Mouse (Mus musculus) cerebellum, adult (tissue): ENCODE results near the gene Creb3l2.

Source experiments
- ATAC-seq: cut with Nextera tagmentation; 2 replicates; pipeline ENCODE4 v1.9.2; 2017; ENCODE audit warnings: mild to moderate bottlenecking, moderate library complexity, mixed read lengths; ENCODE audit not compliant: insufficient number of reproducible peaks, low FRiP score, low TSS enrichment

The Creb3l2 gene

DNA sequence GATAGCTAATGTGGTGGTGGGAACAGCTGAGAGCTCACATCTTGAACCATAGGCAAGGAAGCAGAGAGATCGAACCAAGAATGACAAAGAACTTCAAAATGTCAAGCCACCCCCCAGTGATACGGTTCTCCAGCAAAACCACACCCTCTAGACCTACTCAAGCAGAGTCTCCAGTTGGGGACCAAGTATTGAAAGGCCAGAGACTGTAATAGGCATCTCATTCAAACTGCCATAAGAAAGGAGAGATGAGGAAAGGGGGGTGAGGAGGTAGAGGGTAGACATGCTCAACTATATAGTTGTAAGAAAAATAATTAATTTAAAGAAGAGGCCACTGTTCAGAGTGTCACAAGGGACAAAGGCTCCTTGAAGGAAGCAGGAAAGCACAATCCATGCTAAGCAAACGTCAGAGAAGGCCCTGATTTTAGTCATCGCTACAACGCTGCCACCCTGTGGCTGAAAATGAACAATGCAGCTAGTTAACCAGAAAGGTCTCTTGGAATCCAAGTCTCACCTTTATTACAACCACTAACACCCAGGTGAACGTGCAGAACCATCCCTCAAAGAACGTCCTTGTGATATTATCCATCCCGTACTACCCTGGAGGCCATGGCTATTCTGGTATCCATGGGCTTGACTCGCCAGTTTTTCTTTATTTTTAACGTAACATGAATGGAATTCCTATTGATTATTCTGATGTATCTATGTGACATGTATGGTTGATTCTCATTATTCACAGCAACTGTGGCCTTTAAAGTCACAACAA lies 5.9 kb upstream of the Creb3l2 start:
- ATAC-seq, result peak; percentile 58

DNA sequence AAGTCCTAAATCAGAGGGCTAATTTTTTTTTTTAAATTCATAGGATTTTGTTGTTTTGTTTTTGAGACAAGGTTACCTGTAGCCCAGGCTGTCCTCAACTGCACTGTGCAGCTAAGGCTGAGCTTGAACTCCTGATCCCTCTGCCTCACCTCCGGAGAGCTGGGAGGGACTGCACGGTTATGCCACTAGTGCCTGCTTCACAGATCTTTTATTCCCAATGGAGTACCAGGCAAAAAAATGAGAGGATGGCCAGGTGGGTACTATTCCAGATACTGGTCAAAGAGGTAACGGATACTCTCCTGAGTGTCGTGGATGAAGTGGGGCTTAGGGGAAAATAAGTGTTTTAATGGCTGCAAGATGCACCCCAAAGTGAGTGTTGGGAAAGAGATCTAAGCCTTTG lies 835 bp upstream of the Creb3l2 start:
- ATAC-seq, result no peak

DNA sequence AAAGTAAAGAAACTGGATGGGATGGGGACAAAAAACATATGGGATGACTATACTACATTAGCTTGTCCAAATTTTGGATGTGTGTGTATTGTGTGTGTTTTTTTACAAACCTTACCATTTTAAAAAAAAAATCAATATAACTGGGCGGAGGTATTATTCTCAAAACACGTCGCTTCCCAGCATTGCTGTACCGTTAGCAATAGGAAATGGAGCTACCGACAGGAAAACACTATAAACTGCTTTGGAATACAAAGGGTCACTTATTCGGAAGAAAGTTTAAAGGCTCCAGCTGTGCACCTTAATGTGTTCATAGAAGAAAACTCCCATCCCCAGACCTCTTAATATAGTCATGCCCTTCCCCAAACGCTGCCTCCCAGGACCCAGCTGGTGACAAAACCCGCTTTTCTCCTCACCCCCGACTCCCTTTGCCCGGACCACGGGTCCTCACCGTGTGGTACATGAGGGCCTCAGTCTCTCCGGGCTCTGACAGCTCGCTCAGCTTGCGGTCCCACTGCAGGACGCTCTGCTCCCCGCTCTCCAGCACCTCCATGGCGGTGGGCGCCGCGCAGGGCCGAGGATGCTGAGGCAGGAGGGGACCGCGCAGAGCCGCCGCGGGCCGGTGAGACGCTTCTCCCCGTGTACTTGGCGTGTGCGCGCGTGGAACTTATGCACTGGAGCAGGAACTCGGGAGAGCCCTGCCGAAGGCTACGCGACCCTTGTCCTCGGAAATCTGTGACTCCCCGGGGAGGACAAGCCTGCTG lies 515 bp downstream of the Creb3l2 start:
- ATAC-seq, result no peak; the same call in 1 of the 2 replicates

DNA sequence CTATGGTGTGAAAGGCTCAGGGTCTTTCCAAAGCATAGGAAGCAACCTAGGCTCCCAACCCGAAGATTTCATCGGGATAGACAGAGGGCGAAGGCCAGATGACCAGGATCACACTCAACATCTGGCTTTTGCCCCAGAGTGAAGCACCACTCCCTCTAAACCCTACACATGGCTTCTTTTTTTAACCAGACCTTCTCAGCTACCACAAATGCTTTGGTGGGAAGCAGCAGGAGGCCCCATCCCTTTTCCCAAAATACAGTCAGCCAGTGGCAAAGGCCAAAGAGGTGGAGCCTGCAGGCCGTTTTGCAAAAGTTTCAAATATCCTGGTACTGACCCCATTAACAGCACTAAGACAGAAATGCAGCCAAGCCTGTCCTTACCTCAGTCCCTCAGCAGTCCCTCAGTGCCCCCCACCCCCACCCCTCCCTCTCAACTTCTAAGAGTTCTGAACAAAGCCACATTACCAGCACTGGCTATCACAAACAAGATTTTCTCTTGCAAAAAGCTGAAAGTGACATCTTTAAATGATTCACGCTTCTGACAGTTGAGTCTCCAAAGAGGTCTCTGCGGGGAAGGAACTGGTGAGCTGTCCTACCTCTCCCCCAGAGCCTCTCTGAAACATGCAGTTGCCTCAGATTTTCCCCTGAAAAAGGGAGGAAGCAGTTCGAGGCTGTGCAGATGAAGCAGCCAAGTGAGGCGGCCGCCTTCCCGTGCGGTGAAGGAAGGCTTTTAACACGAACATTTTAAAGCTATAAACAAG lies 1.3 kb downstream of the Creb3l2 start:
- ATAC-seq, result no peak

DNA sequence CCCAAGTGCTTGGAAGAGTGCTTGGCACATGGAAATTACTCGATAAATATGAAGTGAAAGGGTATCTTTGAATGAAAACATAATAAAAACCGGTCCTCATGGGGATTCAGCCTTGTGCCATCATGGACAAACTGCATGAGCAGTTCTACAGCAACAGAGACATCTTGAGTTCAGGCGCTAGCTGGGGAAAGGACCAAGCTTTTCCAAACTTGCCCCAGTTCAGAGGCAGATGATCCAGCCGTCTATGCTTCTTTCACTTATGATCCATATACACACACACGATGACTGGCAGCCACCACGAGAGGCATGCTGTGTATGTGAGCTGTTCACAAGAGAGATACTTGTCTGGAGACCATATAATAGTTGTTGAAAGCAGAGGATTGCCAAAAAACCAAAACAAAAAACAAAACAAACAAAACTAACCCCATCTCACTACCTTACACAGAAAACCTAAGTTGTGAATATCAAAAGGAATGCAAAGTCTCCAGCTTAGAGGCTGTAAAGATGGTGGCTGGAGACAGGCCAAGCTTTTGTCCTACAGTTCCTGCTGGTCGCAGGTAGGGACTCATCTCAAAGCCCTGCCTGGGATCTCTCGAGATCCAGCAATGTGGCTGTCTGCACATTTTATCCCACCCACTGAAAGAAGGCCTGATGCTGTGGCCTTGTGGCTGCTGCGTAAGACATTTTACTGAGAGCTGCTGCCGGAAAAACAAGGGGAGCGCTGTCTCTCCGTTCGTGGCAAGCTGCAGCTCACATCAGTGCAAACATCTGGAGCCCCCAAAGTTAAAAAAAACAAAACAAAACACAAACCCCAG lies 2.1 kb downstream of the Creb3l2 start:
- ATAC-seq, result no peak

DNA sequence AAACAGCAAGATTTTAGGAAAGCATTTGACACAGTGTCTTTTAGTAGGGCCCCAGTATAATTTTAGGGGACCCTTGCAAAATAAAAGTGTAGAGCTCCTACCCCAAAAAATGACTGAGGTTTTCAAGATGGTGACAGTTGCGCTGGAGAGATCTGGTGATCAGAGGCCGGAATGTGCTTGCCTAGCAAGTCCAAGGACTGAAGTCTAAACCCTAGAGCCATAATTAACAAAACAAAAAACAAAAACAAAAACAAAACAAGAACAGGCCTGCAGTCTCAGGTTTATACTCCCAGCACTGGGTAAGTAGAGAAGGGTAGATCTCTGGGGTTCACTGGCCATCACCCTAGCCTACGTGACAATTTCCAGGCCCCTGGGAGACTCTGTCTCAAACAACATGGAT lies 3.4 kb downstream of the Creb3l2 start:
- no peak for ATAC-seq

DNA sequence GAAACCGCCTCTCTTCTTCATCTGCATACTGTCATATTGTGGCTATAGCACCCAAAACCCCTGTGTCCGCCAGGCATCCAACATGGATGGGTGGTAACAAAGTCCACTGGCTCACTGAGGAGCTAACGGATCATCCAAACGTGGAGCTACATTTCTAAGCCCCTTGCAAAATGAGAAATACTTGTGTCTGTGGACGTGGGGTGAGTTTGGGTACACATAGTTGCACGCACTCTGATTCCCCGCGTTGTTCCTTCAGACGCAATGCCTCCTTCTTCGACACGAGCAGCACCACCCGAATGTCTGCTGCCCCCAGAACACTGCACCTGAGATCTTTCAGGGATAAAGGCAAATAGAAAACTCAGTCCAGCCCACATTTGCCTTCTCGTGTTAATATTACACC lies 4.9 kb downstream of the Creb3l2 start:
- ATAC-seq, result no peak

DNA sequence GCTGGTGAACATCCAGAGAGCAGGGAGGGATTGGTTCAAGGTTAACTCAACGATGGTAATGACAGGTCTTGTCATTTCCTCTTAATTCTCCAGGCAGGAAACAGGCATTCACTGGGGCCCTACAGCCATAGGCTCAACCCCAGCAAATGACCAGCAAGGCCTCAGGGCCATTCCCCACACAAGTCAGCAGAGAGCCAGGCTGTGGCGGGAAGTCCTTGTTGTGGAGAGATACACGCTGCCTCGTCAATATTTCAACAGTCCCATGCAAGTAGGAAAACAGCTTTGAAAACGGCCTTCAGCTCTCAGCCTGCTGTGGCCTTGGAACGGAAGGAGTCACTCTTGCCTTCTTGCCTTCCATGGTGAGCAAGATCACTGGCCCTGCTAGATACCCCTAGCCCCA lies 6.6 kb downstream of the Creb3l2 start:
- no peak for ATAC-seq

DNA sequence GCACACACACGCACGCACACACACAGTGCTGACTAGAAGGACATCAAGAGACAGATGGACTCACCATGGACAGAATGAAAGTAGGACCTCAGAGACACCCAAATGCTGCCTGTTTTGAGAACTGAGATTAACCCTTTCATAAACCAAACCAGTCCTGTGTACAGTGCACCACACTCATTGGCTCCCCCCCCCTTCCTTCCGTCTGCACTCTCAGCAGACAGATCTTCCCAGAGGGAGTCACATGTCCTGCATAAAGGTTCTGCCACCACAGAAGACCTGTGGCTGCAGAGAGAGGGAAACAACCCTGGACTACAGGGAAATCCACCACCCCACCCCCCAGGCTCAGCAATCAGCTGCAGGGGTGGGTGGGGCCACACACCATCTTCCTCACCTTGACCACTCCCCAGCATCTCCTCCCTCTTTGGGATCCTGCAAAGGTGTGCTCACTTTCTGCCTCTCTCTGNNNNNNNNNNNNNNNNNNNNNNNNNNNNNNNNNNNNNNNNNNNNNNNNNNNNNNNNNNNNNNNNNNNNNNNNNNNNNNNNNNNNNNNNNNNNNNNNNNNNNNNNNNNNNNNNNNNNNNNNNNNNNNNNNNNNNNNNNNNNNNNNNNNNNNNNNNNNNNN lies 12.0 kb downstream of the Creb3l2 start:
- ATAC-seq, result no peak

DNA sequence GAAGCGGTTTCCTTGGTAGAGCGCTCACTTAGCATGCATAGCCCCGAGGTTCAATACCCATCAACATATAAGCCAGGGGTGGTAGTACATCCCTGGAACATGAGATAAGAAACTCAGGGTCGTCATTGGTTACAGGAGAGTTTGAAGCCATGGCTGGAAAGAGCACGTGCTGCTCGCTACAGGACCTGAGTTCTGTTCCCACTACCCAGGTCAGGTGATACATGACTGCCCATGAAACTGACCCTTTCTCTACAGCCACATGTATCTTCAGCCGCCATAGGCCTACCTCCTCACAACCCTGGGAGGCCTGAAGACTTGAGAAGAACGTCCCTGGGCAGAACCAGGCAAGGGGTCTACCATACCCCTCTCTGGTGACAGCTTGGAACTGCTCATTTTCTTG lies 13.0 kb downstream of the Creb3l2 start:
- no peak for ATAC-seq

DNA sequence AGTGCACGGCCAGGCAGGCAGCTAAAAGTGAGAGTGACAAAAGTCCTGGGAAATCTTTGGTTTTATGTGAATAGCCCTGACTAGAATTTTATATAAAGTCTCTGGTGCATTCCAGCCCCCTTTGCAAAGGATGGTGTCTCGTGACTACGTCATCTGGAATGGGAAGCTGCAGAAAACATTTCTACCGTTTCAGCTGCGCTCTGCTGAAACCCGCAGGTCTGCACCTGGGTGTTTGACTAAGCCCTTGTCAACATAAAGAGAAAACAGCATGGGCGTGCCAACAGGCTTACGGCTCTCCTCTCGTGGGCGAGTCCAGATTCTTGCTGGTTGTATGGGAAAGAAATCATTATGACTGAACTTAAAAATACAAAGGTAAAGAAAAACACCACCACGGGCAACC lies 13.9 kb downstream of the Creb3l2 start:
- no peak for ATAC-seq

DNA sequence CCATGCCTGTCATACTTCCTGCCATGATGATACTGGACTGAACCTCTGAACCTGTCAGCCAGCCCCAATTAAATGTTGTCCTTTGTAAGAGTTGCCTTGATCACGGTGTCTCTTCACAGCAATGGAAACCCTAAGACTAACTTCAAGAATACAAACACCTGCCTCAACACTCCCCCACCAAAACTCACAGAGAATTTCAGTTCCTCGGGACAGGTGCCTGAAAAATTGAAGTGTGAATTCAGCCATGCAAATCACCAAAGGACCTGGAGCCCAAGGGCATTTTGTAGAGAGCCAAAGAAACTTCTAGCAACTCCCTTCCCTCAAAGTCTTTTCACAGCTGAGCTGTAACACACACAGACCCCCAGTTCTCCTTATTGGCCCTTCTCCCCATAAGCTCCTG lies 15.3 kb downstream of the Creb3l2 start:
- no peak for ATAC-seq

DNA sequence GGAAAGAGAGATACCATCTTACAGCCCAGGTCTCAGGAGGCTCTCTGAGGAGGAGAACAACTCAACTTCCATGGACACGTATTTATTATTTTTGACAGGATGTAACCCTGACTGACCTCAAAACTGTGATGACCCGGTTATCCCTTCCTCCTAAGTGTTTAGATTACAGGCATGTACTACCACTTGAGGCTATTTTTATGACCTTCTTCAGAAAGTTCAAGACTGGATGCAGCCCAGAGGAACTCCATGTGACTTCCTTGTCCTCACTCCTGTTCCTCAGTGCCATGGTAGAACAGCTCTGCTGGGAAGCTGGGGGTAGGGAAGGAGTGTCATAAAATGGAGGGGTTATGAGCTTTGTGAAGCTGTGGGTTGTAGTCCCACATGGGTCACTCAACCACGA lies 16.1 kb downstream of the Creb3l2 start:
- no peak for ATAC-seq

DNA sequence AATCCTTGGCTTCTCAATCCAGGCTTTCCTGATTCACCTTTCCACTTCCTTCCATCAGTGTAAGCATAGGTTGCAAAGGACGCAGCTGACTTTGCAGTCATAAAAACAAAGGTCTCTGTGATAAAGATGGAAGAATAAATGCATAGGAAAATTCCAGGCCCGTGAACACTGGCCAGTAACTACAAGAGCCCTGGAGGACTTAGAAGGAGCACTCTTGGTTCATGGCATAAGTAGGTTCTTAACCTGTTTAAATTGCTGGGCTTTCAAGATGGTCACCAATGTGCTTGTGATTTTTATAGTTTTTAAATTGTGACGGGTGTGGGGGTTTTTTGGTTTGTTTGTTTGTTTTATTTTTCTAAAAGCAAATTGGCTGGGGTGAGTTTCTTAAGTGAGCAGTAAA lies 16.9 kb downstream of the Creb3l2 start:
- no peak for ATAC-seq

DNA sequence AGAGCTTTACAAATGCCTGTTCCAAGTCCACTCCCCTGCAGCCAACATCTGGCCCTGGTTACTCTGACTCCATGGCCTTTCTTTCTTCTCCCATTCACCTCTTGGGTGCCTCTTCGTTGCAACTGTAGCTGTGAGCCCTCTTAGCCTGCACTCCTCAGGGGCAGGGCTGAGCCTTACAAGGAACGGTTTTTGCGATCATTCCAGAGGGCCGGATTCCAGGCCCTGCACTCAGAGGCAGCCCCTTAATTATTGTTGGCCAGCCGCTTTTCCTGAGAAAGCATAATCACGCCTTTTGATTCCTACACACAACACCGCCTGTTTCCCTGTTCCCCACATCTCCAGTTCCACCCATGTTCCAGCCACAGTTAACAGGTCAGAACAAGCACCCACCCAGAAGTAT lies 17.6 kb downstream of the Creb3l2 start:
- no peak for ATAC-seq

DNA sequence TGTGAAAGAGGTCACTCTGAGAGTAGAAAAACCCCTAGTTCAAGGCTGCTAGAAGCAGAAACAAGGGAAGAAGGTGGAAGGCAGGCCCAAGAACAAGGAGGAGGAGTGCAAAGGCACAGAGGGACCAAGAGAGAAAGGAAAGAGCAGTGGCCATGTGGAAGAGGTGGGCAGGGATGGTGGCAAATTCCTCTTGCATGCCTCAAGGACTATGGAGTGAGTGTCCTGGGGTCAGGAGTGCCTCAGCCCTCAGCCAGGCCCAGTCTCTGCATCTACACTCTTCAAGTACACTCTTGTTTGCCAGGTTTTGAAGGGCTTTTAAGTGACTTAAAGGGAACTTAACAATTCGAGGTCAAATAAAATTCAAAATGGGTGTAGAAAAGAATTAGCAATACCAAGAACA lies 18.6 kb downstream of the Creb3l2 start:
- no peak for ATAC-seq

DNA sequence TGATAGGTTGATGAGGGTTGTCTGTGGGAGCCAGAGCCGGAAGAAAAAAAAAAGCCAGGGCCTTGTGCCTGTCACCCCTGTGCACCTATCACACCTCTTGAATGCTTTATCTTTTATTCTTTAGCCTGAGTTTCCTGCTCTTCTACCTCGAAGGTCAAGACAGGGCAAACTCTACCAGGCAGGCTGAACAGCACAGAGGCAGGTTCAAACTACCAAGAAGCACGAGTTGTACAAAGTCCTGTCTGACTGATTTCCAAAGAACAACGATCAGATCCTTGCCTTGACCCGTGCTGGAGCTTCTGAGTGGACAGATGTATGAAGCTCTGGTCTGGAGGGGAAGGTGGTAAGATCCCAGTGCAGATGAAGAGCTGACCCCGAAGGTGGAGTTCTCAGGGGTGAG lies 20.8 kb downstream of the Creb3l2 start:
- no peak for ATAC-seq

DNA sequence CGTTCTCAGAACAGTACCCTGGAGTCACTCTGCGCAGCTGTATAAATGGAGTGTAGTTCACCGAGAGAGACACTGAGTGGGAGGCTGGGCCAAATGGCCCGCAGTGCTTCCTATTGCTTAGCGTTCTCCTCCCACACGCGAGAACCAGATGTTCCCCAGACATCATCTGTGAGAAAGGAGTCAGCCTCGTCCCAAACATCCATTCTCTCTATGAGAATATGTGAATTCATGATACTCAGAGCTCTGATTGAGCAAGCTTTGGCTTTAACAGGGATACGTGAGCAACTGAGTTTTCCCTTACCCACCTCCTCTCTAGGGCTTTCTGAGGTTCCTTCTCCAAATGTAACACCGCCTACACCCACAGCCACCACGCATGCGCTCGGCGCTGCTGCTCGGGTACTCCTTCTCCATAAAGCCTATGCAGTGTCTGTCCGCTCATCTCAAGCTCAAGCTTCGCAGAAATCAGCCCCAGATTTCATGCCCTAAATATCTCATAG lies 22.5 kb downstream of the Creb3l2 start:
- ATAC-seq, result no peak

DNA sequence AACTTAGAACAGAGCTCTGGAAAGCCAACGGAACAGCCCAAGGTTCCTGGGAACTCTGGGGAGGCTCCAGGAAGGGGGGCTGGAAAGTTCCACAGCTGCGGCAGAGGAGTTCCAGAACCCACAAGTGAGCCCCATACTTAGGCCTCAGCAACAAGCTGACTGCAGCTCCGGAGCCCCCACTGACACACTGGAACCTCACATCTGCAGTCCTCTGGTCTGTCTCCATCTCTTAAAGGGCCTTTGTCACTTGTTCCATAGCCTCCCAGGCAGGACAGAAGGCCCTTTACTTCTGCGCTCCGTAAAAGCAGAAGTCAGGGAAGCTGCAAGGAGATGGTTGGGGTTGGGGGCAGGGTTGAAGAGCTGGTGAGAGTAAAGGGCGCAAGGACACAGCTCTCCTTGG lies 23.0 kb downstream of the Creb3l2 start:
- ATAC-seq, result no peak

DNA sequence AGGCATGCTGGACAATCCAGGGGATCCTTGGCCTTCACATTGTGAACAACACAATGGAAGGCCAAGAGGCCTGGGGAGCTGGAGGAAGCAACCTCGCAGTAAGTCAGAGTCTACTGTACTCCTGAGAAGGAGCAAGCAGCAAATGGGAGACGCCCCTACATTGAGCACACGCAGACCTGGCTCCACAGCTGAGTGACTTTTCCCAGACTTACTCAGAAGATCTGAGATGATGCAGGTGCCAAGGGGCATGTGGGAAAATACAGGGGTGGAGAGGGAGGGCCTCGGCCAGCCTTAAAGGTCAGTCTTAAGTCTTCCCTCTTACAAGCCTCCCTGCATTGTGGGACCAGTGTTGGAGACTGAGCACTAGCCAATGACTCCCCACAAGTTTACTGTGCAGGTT lies 25.2 kb downstream of the Creb3l2 start:
- no peak for ATAC-seq
